Mouse (Mus musculus): Measurements from ENCODE around the gene Adipor2. TPM values are rescaled to one million over a fixed set of nuclear protein-coding genes. Genes with fewer than 3 reads are reported as not detected.
"Not testable (repeated sequence)": the region's sequence is repeated elsewhere in the genome, so short reads cannot be mapped to it uniquely, and the experiment has no call there.

Adipor2 gene
- total RNA-seq, 1 experiment from 2014 or later = 139 TPM

DNA sequence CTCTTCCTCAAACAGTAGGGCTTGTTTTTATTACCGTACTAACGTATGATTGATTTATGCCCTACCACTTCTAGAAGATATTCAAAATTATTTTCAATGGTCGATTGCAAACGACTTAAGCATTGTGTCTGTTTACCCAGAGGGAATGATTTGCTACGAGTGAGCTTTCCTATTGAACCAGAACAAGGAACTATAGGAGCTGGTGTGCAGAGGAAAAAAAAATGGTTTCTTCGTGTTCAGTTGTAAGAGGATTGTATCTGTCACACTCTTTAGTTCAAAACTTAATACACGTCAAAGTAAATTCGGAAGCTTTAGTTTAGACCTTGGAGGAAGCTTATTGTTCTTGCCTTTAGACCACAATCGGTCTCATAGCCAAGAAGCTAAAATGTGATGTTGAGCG, 28.4 kb downstream of the Adipor2 start:
- no peak for DNase-seq

DNA sequence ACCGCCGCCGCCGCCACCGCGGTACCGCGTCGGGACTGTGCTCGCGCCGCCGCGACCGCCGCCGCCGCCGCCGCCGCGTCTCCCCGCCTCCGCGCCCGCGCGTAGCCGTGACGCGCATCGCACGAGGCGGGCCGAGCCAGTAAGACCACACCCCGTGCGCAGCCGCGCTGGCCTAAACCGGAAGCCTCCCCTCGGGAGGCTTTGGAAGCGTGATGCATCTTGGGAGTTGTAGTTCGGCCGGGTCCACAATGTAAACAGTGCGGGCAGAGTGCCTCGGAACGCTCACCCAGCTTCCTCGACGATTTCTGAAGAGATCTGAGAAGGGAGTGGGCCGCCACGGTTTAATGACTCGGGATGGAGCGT, 28.9 kb downstream of the Adipor2 start:
- DNase-seq = peak; percentile 94

DNA sequence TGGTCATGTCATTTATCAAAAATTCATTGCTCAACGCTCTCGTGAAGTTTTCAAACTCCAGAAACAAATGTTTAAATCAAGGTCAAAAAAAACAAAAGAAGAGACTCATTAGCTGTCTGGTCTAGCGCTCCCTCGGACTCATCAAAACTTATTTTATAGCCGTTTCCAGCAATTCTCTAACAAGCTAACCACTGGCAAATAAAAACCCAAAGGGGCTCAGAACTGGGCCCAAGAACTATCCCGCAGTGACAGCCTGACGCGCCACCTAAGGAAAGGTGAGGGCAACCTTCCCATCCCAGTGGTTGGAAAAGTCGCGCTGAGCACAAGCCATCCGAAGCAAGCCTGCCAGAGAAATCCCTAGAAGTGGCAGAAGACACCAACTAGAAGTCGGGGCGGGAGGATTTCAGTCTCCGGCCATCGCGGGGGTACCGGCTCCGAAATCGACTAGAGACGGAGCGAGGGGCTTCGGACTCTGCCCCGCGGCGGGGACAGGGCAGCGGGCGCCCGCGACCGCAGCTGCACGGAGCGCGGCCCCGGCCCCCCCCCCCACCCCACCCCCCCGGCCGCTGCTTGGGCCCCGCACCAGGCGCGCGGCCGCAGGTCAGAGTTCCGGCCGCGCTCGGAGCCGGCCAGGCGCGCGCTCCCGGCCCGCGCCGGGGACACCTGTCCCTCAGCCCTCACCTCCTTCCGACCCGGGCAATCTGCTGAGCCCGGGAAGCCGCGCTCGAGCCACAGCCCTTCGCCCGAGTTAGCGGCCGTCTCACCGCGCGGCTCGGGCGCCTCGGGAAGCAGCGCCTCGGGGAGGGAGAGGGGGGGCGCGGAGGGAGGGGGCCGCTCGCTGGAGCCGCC, 29.5 kb downstream of the Adipor2 start:
- peak; percentile 19 for DNase-seq

DNA sequence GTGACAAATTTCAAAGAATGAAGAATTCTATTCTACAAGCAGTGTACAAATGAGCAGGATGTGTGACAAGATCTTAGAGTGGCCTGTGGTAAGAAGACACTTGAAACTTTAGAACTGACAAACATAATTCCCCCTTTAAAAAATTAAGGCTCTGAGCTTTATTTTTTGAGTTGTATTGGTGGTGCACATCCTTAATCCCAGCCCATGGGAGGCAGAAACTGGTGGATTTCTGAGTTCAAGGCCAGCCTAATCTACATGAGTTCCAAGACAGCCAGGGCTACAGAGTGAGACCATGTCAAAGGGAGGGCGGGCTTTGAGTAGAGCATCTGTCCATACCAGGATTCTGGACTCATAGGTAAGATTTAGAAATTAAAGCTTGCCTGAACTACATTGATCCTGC, 30.7 kb downstream of the Adipor2 start:
- no peak for DNase-seq

DNA sequence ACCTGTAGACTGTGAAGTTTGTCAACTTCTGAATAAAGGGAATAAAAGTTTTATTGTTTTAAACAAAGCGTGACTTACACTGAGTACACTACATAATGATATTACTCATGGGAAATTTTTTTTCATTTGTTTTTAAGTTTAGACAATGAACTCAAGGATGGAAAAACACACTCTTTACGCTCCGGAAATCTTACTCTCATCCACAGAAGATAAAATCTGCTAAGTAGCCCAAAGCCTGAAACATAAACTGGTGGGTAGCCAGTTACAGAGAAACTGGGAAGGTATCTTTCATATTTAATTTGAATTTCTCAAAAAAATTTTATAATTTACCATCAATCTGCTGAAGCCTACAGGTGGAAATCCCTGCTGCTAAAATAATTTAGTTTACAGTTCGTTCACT, 31.1 kb downstream of the Adipor2 start:
- no peak for DNase-seq

DNA sequence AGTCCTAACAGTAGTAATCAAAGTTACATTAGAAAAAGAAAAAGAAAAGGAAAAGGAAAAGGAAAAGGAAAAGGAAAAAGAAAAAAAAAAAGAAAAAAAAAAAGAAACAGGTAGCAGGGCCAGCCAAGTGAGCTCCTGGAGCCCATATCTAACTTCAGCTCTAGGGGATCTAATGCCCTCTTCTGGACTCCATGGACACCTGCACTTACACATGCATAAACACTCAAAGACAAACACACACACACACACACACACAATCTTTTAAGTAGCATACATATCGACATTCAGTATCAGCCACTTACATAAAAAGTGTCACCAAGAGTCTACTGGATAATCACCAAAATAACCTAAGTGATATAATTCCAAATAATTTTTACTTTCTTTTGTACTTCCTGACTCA, 31.8 kb downstream of the Adipor2 start:
- DNase-seq = no peak

DNA sequence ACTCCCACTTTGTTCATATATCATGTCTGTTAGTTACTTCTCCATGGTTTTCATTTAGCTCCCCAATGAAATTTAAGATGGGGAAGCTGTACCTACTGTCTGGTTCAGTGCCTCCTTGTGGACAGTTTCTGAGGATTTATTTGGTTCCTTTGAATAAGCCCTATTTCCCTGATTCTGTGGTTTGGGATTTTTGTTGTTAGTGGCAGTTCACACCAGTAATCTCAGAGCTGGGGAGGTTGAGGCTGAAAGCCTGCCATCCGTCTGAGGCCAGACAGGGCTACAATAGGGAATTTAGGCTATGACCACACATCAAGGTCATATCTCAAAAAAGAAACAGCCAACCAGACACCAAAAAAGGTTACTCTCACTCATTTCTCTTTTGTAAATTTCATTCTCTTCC, 38.9 kb downstream of the Adipor2 start:
- no peak for DNase-seq

DNA sequence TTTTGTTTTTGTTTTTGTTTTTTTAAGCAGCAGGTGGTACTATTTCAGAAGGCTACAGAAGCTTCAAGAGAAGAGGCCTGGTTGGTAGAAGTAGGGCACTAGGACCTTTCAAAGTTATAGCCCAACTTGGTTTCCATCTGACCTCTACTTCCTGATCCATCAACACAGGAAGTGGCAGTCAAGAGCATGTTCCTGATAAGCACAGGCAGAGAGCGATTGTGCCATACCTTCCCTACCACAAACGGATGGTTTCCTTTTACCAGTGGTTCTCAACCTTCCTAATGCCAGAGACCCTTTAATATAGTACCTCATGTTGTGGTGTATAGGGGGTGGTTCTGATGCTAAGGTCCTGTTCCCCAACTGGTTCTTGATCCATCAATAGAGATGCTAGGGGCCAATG, 39.9 kb downstream of the Adipor2 start:
- DNase-seq = no peak

DNA sequence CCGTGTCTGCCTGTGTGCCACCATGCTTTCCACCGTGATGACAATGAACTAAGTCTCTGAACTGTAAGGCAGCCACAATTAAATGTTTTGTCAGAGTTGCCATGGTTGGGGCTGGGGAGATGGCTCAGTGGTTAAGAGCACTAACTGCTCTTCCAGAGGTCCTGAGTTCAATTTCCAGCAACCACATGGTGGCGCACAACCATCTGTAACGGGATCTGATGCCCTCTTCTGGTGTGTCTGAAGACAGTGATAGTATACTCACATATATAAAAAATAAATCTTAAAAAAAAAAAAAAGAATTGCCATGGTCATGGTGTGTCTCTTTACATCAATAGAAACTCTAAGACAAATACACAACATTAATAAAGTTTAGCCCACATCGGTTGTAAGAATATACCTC, 42.5 kb downstream of the Adipor2 start:
- no peak for DNase-seq

DNA sequence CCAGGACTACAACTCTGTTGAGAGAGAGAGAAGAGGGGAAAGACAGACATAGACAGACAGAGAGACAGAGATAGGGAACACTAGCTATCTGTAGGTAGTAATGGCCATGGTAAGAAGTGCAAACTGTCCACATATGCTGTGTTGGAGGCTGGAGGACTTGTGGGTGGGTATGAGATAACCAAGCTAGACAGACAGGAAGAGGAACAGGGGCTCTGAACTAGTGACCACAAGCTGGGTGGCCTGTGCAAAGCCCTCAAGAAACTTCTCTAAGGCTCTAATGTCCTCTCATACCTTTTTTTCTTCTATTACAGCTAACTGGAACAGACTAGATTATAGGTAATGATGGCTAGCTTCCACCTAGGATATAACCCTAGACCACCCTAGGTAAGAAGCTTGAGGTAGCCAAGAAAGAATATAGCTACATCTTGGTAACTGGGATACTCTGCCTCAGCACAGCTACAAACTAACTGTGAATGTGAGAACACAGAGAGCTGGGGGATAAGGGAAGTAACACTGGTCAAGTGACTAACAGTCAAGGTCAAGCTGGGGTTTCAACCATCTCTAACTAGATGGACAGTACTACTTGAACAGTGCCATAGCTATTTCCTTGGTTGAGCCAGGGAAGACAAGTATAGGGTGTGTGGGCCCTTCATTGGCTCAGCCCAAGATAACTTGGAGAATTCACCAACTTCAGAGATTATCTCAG, 44.4 kb downstream of the Adipor2 start:
- DNase-seq = no peak

DNA sequence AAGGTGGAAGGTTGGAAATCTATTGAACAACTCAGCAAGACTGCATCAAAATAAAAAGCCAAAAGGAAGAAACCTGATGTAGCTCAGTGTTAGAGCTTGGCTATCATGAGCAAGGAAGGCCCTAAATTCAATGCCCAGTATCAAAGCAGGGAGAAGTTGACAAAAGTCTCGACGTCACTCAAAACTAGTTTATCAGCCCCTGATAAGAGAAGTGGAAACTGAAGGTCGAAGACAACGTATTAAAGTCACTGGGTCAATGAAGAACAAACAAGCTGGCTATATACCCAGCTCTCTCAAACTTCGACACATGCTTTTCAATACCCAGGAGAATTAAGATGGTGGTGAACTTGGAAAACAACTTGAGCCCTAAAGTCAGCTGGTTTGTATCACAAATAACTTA, 45.3 kb downstream of the Adipor2 start:
- no peak for DNase-seq

DNA sequence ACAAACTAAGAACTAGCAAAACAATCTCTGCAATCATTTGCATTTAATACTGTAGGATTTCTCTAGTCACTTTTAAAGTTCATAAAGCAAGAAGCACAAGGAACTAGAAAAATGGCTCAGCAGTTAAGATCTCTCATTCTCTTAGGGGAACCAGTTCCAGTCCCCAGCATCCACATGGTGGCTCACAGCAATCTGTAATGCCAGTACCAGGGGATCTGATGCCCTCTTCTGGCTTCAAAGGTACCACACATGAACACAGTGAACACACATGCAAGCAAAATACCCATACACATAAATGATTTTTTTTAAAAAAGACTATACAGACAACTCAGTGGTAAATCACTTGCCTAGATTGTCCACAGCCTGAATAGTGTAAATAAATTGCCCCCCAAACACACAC, 45.9 kb downstream of the Adipor2 start:
- DNase-seq = no peak

DNA sequence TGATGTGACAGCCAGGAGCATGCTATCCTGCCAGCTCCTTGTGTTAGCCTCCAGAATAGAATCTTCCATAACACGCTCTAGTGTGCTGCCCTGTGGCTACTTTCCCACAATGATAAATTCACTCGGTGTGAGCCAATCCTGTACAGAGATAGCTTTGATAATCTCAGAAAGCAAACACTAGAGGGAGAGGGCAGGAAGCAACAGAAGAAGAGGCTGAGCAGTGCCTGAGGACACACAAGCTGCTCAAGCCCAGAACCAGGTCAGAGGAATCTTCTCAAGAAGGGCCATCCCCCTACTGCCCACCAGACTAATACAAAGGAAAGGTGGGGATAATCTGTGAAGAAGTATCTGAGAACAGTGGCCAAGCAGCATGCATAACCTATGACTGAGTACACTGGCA, 50.1 kb downstream of the Adipor2 start:
- DNase-seq = no peak

DNA sequence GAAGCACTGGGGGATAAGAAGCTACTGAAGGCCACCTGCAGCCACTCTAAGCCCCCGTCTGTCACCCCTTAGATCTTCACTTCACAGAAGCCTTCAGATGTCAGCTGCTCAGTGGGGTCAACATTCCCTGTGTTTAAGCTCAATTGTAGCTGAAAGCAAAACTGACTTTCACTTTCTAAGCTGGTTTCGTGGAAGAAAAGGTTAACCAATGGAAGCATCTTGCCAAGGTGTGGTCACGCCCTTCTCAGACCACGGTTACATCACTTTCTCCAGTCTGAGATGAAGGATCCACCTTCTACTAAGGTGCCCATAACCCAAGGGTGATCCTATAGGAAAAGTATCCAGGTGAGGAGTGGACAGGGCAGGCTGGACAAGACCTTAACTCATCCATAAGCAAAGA, 50.7 kb downstream of the Adipor2 start:
- DNase-seq = not testable (repeated sequence)

DNA sequence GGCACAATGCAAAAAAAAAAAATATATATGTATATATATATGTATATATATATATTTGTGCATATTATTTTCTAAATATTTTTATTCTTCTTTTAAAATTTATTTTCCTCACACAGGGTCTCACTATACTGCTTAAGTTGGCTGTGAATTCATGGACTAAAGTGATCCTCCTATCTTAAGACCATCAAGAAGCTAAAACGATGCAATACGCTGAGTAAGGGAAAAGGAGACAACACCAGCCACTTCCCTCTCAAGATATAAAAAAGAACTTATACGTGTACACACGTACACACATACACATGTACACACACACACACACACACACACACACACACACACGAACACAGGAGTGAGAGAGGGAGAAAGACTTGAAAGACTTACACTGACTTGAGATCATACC, 53.9 kb downstream of the Adipor2 start:
- no peak for DNase-seq

DNA sequence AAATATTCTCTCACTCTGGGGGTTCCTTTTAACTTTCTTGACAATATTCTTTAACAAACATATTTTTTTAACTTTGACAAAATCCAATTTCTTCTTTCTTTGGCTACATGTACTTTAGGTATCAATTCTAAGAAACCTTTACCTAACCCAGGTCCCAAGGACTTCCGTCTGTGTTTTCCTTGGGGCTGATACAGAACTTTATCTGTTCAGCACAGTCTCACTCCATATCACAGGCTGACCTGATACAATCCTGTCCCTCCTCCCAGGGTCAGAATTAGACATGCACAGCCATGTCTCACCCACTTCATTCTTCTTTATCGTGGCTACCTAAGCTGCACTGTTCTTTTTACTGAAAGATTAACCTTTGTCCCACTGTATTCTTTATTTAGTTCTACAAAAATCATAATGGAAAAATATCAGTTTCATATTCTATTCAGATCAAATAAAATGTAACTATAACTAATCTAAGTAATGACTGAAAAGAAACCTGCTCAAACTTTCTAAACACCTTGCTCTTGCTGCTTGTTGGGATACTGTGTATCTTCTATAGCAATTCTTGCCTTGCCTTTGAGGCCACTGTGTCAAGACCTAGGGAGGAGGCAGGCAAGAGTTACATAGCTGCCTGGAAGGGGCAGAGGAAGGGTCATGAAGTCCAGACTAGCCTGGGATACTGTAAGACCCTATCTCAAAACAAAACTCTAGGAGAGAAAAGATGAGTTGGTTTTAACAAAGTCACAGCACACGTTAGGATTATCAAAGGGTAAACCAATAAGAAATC, 56.4 kb downstream of the Adipor2 start:
- DNase-seq = no peak

DNA sequence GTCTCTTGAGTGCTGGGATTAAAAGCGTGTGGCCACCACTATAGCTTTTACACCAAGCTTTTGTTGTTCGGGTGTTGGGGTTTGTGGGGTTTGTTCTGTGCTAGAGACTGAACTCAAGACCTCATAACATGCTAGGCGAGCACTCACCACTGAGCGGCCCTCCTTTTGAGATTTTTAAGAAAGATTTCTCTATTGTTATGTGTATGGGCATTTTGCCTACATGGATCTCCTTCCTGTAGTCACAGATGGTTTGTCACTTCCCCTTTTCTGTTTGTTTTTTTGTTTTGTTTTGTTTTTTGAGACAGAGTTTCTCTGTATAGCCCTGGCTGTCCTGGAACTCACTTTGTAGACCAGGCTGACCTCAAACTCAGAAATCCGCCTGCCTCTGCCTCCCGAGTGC, 57.3 kb downstream of the Adipor2 start:
- not testable (repeated sequence) for DNase-seq

DNA sequence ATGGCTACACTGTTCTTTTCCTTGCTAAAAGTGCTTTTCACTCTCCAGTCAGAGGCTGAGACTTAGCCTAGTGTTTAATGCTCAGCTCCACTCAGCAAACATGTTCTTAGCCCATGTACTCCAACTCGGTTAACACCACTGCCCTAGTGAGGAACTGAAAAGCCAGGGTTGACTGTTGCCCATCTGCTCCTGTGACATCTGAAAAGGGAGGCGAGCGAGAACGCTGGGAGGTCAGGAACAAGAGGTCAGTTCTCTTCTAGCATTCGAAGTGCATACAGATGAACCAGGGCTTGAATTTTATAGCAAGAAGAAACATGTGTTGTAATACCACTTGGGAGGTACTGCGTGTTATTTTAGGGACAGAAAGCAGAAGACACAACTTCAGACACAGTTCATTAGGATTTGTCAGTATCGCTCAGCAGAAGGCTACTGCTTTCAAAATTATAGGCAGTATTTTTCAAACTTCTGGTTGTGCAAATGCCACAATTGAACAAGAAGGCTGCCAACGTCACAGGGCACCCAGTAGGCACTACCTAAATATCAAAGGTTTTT, 59.4 kb downstream of the Adipor2 start:
- no peak for DNase-seq

DNA sequence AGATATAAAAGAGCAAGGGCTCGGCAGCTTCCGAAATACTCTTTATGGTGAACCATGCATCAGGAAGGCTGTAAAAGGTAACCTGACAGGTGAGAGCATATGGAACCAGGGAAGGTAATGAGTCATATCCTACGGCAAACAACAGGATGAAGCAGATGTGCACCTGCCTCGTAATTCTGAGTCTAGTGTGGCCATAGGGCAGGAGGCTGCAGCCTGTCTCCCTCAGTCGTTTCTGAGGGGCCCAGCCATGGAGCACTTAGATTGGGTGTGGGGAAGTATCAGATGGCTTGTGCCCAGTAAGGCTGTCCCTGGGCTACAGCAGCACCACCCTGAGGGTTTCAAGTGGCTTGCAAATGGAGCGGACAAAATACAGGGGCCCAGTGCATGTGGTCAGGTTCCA, 65.0 kb downstream of the Adipor2 start:
- no peak for DNase-seq

DNA sequence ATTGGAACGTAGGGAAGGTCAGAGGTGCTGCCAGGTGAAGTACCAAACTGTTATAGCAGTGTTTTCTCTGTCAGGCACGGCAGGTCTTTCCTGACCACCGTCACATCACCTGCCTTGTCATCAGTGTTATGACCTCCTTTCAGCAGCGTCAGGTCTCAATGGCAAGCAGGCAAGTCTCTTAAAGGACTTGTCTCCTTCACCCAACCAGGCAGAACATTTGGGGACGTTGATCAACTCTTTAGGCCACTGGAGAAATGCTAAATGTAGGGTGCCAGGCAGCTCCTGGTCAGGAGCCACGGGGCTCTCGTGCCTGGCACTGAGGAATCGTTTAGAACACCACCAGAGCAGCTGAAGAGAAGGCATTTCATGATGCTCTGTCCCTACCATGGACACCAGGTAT, 65.8 kb downstream of the Adipor2 start:
- no peak for DNase-seq

DNA sequence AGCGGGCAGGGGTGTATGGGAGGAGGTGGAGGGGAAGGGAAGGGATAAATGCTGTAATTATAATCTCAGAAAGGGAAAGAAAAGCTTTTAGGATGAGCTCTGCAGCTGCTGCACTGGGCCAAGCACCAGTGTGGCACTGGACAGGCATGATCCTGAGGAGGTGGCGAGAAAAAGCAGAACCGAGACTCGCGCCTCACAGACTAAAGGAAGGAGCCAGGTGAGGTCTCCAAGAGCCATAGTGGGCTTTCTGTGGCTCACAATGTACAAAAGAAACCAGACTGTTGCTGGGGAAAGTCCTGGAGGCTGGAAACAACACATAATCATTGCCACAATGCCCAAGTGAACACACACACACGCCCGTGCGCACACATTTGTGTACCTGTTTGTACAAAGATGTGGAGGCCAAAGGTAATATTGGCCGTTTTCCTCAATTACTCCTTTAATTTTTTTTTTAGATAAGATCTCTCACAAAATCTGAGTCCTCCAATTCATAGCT, 66.8 kb downstream of the Adipor2 start:
- DNase-seq = no peak

DNA sequence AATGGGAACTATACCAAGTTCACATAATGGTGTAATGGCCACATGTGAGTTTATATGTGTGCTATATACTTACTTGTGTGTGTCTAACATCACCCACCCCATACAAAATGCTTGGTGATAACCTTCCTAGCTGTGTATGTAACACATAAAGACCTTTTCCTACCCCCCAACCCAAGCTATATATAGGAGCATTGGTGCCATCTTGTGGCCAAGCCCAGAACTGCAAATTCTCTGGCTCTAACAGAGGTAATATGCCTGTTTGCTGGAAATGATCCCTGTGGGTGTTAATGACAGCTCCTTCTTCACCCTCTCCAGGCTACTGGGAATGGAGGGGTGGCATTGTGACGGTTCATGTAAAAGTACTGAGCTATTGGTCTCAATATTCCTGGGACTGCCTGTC, 69.3 kb downstream of the Adipor2 start:
- DNase-seq = peak; percentile 80

DNA sequence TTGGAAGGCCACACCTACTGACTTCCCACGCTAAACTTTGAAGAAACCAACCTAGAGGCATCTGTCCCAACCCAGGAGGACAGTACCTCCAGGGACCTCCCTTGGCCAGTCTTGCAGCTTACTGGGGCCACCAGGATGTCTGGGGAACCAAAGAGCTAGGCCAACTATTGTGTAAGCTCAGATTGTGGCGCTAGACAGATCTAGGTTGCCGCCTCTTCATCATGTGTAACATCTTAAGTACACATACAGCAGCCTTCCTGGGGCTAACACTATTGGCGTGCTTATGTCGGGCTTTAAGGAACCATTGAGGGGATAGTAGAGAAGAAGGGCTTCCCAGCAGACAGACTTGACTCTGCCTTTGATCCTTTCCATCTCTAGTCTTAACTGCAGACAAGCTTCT, 69.7 kb downstream of the Adipor2 start:
- DNase-seq = no peak

Measured in adrenal gland, postnatal 25 days (tissue).